Mouse (Mus musculus): ENCODE measurements around the gene Foxp3. TPM values are rescaled to one million over a fixed set of nuclear protein-coding genes. Genes with fewer than 3 reads are reported as not detected.

Gene Foxp3
- total RNA-seq, 2 experiments from 2014 or later, result 0.21 TPM; not detected in 1

DNA sequence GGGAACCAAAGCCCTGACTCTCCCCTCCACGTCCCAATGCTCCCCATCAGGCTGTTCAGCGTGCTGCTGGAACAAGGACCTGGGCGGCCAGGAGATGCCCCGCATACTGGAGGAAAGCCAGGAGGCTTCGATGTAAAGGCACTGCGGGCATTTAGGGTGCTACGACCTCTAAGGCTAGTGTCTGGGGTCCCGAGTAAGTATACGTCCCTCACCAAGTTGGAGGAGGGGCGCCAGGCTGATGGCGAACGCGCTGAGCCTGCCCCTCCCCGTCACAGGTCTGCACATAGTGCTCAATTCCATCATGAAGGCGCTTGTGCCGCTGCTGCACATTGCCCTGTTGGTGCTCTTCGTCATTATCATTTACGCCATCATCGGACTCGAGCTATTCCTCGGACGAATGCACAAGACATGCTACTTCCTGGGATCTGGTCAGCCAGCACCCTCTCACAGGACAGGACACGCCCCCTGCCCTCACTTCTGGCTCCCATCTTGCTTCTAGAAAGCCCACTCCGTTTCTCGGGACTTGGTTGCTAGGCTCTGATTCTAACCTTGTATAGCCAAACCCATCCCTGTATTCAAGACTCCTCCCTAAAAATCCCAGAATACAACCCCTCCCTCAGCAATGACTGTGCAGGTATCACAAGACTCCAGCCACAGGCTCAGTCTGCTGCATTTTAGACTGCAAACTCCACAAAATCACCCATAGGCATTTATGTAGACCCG is 37.3 kb downstream of the Foxp3 start:
- DNase-seq (ENCODE audit: extremely low spot score in 1 of 2, low spot score in 1 of 2), result peak in 1 of 2 experiments; percentile 6

DNA sequence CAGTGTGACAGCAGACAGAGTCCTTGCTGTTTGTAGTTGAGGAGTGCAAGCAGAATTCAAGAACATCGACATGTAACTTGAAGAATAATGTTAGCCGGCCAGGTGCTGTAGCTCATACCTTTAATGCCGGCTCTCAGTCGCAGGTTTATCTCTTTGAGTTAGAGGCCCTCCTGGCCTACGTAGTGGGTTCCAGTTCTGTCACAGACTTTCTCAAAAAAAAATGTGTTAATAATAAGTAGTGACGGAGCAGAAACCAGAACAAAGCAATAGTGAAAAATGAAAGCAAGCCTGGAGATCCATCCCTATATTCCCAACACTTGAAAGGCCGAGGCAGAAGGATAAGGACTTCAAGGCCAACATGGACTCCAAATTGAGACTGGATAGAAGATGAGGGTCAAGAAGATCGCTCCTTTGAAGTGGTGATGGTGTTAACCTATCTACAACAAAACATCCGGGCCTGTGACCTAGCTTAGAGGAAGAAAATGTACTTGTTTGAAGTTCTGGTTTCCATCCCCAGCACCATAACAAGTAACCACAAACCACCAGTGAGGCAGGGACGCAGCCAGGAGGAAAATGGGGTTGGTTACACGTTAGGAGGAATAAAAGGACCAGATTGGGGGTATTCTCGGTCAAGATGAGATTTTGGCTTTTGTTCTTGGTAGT is 44.6 kb downstream of the Foxp3 start:
- DNase-seq (ENCODE audit: extremely low spot score in 1 of 2, low spot score in 1 of 2), result no peak

DNA sequence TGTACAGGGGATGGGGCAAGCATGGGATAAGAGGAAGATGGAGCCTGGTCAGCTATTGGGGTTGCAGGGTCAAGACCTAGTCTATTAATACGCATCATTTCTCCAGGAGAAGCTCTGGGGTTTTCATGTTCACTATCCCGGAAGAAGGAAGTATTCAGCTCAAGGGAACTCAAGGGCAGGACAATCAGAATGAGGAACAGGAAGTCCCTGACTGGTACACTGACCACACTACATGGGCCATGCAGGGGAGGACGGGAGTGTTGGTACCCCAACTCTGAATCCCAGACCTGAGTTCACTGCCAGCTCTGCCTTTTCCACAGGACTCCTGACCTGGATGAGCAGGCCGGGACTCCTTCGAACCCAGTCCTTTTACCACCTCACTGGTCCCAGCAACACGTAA is 59.1 kb downstream of the Foxp3 start:
- DNase-seq (ENCODE audit: extremely low spot score in 1 of 2, low spot score in 1 of 2), result no peak

DNA sequence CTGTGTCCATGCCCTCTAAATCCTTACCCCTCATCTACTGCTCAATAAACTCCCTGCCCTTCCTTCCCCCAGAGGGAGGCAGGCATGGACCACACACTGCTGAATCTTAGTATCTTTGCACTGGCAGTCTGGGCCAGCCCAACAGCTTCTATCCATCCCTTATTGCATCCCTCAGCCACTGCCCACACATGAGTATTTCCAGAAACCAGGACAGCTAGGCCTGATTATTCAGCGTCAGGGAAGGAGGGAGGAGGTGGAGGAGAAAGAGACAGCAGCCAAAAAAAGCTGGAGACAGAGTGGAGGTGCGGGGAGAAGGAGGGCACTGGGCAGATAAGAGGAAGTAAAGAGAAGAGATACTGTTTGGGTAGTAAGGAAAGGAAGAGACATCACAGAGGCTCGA is 61.7 kb downstream of the Foxp3 start:
- no peak for DNase-seq (ENCODE audit: extremely low spot score in 1 of 2, low spot score in 1 of 2)

DNA sequence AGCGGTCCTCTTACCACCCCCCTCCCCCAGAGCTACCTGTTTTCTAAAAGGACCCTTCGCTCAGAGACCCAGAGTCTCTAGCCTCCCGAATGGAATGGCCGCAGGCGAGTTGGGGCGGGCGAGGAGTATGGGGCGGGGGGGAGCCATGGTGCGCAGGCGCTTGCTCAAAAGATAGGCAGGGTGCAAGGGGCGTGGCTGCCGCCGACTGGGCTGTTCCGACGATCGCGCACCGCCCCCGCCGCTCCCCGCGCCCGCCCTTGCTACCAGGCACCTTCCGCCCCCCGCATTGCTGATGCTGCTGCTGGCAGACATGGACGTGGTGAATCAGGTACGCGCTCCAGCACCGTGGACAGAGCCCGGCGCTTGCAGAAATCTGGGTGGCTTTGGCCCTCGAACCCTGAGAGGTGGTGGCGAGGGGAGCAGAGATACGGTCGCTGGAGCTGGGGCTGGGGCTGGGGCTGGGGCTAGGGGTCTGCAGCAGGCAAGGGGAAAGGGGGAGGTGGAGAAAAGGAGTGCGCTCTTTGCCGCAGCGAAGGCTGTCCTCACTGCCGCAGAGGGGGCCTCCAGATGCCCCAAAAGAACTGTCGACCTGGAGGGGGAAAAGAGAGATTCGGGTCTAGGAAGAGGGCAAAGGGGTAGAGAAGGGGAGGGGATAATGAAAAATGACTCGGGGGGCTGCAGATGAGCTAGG is 65.1 kb downstream of the Foxp3 start, which contains the start of gene Syp:
Gene Syp (plus strand): TSS at position 71 of the 691 bp plus-strand sequence.
- DNase-seq (ENCODE audit: extremely low spot score in 1 of 2, low spot score in 1 of 2), result peak; percentile 79 to 81

DNA sequence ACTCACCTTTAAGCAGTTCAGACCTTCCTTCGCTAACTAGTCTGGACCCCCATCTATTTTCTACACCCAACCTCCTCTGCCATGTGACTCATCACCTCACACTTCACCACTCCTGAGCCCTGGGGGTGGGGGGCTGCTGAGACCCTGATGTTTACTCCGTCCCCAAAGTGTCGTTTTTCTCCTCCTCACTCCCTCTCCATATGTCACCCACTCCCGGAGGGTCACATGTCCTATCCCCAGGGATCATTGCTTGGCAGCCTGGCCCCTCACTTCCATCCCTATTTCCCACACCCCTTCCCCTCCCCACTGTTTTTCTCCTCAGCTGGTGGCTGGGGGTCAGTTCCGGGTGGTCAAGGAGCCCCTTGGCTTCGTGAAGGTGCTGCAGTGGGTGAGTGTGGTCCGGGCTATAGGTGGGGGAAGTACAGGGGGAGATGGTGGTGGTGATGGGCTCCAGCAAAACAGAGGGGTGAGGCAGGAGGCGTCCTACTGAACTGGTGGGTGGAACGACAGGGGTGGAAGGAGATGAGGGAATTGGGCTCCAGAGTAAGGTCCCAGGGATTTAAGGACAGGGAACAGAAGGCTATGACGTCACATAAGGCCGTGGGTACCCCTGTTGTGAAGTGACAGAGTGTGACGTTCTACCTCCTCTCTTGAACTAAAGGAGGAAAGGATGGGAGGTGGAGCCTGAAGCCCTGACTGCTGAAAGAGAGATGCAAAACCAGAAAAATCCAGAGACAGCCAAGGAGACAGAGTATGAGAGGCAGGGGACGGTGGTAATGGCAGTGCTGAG is 66.3 kb downstream of the Foxp3 start:
- no peak for DNase-seq (ENCODE audit: extremely low spot score in 1 of 2, low spot score in 1 of 2)

DNA sequence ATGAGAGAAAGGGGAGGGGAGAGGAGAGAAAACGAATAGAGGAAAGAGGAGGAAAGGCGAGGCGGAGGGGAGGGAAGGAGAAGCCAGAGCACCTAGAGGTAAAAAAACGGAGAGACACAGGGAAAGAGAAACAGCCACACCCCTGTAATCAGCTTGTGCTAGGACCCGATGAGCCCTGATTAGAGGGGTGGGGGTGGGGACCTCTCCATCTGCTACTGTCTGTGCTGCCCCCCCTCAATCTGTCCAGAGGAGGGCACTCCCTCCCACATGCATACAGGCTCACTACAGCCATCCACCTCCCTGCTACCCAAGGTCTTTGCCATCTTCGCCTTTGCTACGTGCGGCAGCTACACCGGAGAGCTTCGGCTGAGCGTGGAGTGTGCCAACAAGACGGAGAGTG is 67.3 kb downstream of the Foxp3 start:
- no peak for DNase-seq (ENCODE audit: extremely low spot score in 1 of 2, low spot score in 1 of 2)

Other genes starting within 250 kb of the Foxp3 start
- gene Usp27x, start 197.8 kb upstream of the Foxp3 start, total RNA-seq (2021), result 10 to 100 TPM; 12.4 to 14.4 TPM
- 10 to 100 TPM; 17.4 to 17.8 TPM for gene Ppp1r3f, start 639 bp downstream of the Foxp3 start, total RNA-seq (2021)
- gene Ccdc22, start 31.9 kb downstream of the Foxp3 start, total RNA-seq (2021), result 10 to 100 TPM; 20.9 to 25.2 TPM
- not detected for gene Cacna1f, start 33.4 kb downstream of the Foxp3 start, total RNA-seq (2021)
- 1,000 to 10,000 TPM; 1,873 to 2,127 TPM for gene Syp, start 64.8 kb downstream of the Foxp3 start, total RNA-seq (2021)
- under 1 TPM; 0.57 to 0.82 TPM for gene Prickle3, start 83.6 kb downstream of the Foxp3 start, total RNA-seq (2021)
- 1 to 10 TPM; 5.0 to 6.2 TPM for gene Plp2, start 97.7 kb downstream of the Foxp3 start, total RNA-seq (2021)
- under 1 TPM; 0.17 to 0.77 TPM for gene Magix, start 107.6 kb downstream of the Foxp3 start, total RNA-seq (2021)
- gene Gpkow, start 123.5 kb downstream of the Foxp3 start, total RNA-seq (2021), result 10 to 100 TPM; 35.7 to 36.5 TPM
- gene Wdr45, start 140.7 kb downstream of the Foxp3 start, total RNA-seq (2021), result 10 to 100 TPM; 51.1 to 55.2 TPM
- gene Gm45208, start 148.6 kb downstream of the Foxp3 start, total RNA-seq (2021), result not detected
- gene Praf2, start 154.8 kb downstream of the Foxp3 start, total RNA-seq (2021), result 100 to 1,000 TPM; 100 to 109 TPM
- gene Ccdc120, start 177.3 kb downstream of the Foxp3 start, total RNA-seq (2021), result 10 to 100 TPM; 17.0 to 20.9 TPM
- gene Tfe3, start 188.9 kb downstream of the Foxp3 start, total RNA-seq (2021), result 10 to 100 TPM; 28.7 to 33.5 TPM
- 100 to 1,000 TPM in 1 of 2 experiments, 10 to 100 TPM in 1; 87.8 to 116 TPM for gene Gripap1, start 216.1 kb downstream of the Foxp3 start, total RNA-seq (2021)
- 1 to 10 TPM; 8.0 to 9.5 TPM for gene Kcnd1, start 248.6 kb downstream of the Foxp3 start, total RNA-seq (2021)

All from layer of hippocampus, postnatal 25 days (tissue).